Mouse (Mus musculus): ENCODE results near the gene Dusp21. TPM values are rescaled to one million over a fixed set of nuclear protein-coding genes. Genes with fewer than 3 reads are reported as not detected.

The Dusp21 gene
- polyA plus RNA-seq (2015; fragmentation: Nextera tagmentation; extraction: Ambion mirVana): not detected in 2 replicates

DNA sequence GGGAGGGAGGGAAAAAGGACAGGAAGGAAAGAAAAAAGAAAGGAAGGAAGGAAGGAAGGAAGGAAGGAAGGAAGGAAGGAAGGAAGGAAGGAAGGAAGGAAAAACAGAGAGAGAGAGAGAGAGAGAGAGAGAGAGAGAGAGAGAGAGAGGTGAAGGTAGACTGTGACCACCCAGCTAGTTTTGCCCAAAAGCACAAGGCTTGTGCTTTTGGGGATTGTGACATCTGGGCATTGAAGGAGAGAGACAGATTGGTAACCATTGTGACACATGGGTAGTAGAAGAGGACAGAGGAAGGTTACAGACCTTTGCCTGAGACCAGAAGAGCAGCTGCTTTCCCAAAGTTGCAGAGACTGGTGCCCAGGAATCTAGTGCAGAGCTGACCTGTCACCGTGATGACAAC, at the start of gene Dusp21:
Gene Dusp21, plus strand, starts transcription at position 301 of the 400 bp plus-strand sequence.
- Histone ChIP-seq H3K36me3 (ENCODE audit: insufficient read depth, low read length) (no peaks in the 10 kb centered on the region), H3K9me3 (ENCODE audit: low read length) (no peaks in the 10 kb centered on the region), H3K4me2 (replicated peaks; ENCODE audit: low read depth, low read length) (no peak within 1 kb of the TSS), H3K27me3 (replicated peaks; ENCODE audit: insufficient read depth, low read length) (no peaks in the 10 kb centered on the region), H3K4me1 (ENCODE audit: insufficient read depth, low read depth, low read length) (no peaks in the 10 kb centered on the region), H3K4me3 (ENCODE audit: low read depth, low read length) (no peak within 1 kb of the TSS), H3K27ac (ENCODE audit: low read length) (no peak within 1 kb of the TSS), H3K9ac (replicated peaks; ENCODE audit: low read depth) (no peak within 1 kb of the TSS)
- WGBS: 79% methylated on average over 1 of the region's 1 CpGs
- ATAC-seq: no peak
- no peak for TF ChIP-seq CTCF (IDR thresholded peaks at IDR 0.05)
- no peak for TF ChIP-seq EP300 (IDR thresholded peaks at IDR 0.05)
- DNase-seq (ENCODE audit: low spot score): no peak

DNA sequence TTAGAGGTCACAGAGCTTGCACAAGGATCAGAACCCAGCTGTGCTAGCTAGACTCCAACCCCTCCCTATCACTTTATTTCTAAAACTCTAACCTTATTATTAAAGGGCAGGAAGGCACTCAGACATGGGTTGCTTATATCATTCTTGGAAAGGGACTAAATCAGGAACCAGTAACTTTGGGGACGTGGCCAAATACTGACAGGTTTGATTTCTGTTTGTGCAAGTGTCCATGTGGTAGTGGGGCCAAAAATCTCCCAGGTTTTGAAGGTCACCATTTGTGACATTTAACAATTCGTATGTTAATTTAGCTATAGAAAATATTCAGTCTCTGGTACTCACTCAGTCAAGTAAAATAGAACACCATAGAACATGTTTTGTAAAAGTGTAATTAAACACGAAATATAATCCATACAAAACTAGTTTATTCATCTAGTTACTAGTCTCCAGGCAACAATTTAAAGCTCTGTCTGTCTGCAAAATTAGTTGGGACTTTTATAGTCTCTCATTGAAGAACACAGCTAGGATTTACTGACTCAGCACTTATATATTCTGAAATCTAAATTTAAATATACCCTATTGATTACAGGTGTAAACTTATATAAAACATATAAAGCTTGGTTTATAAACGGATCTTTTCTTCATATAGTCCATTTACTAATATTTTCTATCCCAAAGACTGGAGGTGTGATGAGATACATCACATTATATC, 15.2 kb downstream of the Dusp21 start:
- Histone ChIP-seq H3K36me3 (ENCODE audit: insufficient read depth, low read length) (no peaks in the 10 kb centered on the region), H3K4me3 (ENCODE audit: low read depth, low read length) (no peak overlapping the region), H3K27ac (ENCODE audit: low read length) (peak overlapping the region; percentile 94; the same call in 1 of the 2 replicates), H3K9ac (replicated peaks; ENCODE audit: low read depth) (no peak overlapping the region), H3K27me3 (replicated peaks; ENCODE audit: insufficient read depth, low read length) (no peaks in the 10 kb centered on the region), H3K4me1 (ENCODE audit: insufficient read depth, low read depth, low read length) (no peaks in the 10 kb centered on the region), H3K4me2 (replicated peaks; ENCODE audit: low read depth, low read length) (no peak overlapping the region), H3K9me3 (ENCODE audit: low read length) (no peaks in the 10 kb centered on the region)
- ATAC-seq: no peak
- WGBS: 62% methylated on average over 4 of the region's 4 CpGs
- DNase-seq (ENCODE audit: low spot score): peak; percentile 8
- no peak for TF ChIP-seq CTCF (IDR thresholded peaks at IDR 0.05)
- no peak for TF ChIP-seq EP300 (IDR thresholded peaks at IDR 0.05)

DNA sequence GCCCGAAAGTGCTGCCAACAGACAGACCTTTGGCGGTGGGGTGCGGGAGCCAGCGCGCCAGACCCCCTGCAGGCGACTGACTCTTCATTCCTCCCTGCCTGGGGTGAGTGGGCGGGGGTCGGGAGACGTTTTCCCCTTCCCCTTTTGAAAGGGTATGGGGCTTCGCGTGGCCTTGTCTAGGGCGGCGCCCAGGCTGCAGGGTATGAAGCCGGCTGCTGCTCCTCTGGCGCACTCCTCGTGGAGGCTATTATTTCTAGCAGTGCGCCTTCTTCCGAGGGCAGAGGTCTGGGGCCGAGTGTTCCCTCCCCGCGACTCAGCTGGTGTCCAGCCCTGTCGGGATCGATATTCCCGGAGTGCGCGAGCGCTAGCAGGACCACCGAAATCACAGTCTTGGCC, 16.1 kb downstream of the Dusp21 start:
- H3K4me3 ChIP-seq (ENCODE audit: low read depth, low read length): peak overlapping the region; percentile 82
- no peak for DNase-seq (ENCODE audit: low spot score)
- peak overlapping the region; percentile 66 for H3K4me2 ChIP-seq (replicated peaks; ENCODE audit: low read depth, low read length)
- 1% methylated on average over 26 of the region's 28 CpGs for WGBS
- H3K27me3 ChIP-seq (replicated peaks; ENCODE audit: insufficient read depth, low read length): no peaks in the 10 kb centered on the region
- H3K27ac ChIP-seq (ENCODE audit: low read length): peak overlapping the region; percentile 94
- H3K9ac ChIP-seq (replicated peaks; ENCODE audit: low read depth): peak overlapping the region; percentile 66
- H3K9me3 ChIP-seq (ENCODE audit: low read length): no peaks in the 10 kb centered on the region
- no peaks in the 10 kb centered on the region for H3K4me1 ChIP-seq (ENCODE audit: insufficient read depth, low read depth, low read length)
- no peak for TF ChIP-seq CTCF (IDR thresholded peaks at IDR 0.05)
- TF ChIP-seq EP300 (IDR thresholded peaks at IDR 0.05): no peak
- peak; percentile 43 for ATAC-seq
- H3K36me3 ChIP-seq (ENCODE audit: insufficient read depth, low read length): no peaks in the 10 kb centered on the region

DNA sequence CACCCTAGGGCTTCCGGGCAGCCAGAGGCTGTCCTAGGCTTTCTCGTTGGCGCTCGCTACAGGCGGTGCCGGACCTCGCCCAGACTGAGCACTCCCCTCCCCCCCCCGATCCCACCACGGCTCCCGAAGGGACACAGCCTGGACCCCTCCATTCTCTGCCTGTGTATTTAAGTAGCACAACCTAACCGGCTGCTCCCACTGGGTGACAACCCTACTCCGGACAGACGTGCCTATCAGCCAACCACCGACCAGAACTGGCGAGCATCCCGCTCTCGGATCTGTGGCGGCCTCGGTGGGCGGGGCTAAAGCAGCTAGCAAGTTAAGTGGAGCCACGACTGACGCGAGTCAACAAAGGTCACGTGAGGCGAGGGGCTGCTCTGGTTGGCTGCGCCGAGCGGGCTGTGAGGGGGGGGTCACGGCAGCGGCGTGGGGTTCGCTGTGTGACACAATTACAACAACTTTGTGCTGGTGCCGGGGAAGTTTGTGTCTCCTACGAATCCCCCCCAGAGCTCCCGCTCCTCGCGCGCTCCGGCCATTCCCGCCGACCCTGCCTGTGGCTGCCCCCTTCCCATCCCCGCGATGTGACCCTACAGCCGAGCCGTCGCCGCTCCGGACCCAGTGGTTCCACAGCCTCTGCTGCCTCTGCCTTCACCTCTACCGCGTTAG, 16.7 kb downstream of the Dusp21 start, which contains the start of gene Kdm6a:
Gene Kdm6a, plus strand, starts transcription at position 384 of the 666 bp plus-strand sequence.
- peak; percentile 97 for ATAC-seq
- Histone ChIP-seq H3K9me3 (ENCODE audit: low read length) (no peaks in the 10 kb centered on the region), H3K27me3 (replicated peaks; ENCODE audit: insufficient read depth, low read length) (no peaks in the 10 kb centered on the region), H3K27ac (ENCODE audit: low read length) (peak within 1 kb of the TSS; percentile 97), H3K4me2 (replicated peaks; ENCODE audit: low read depth, low read length) (peak within 1 kb of the TSS; percentile 66), H3K36me3 (ENCODE audit: insufficient read depth, low read length) (no peaks in the 10 kb centered on the region), H3K9ac (replicated peaks; ENCODE audit: low read depth) (peak within 1 kb of the TSS; percentile 71), H3K4me1 (ENCODE audit: insufficient read depth, low read depth, low read length) (no peaks in the 10 kb centered on the region), H3K4me3 (ENCODE audit: low read depth, low read length) (peak within 1 kb of the TSS; percentile 82)
- 1% methylated on average over 37 of the region's 50 CpGs for WGBS
- TF ChIP-seq EP300 (IDR thresholded peaks at IDR 0.05) (no peak), CTCF (IDR thresholded peaks at IDR 0.05) (no peak)
- DNase-seq (ENCODE audit: low spot score): peak; percentile 99

DNA sequence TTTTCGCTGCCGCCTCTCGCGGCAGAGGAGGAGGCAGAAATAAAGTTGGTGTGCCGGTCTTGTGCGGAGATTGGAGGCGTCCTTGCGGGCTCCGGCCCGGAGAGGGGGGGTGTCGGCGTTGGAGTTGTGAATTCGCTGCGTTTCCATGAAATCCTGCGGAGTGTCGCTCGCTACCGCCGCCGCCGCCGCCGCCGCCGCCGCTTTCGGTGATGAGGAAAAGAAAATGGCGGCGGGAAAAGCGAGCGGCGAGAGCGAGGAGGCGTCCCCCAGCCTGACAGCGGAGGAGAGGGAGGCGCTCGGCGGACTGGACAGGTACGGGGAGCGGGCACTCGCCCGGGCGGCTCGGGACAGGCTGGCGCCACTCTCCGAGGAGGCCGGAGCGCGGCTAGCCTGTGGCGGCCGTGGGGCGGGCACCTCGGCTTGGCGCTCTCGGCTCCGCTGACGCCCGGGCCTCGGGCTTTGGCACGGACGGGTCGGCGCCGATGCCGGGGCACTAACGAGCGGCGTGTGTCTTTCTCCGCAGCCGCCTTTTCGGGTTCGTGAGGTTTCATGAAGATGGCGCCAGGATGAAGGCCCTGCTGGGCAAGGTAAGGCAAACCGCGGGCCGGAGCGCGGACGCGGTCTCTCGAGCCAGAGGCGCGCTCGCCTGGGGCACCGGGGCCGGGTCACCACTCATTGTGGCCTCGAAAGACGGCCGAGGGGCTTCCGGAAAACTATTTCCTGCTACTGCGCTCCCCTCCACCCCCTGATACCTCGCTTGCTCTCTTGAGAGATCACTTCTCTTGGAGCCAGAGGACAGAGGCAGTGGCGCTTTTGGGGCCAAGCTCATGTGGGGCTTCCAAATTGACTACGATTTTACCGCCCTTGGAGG, 17.4 kb downstream of the Dusp21 start:
- ATAC-seq: peak; percentile 46
- 4% methylated on average over 59 of the region's 95 CpGs for WGBS

More for the DNA sequence above, 17.4 kb downstream of the Dusp21 start:
- H3K9me3 ChIP-seq (ENCODE audit: low read length): no peaks in the 10 kb centered on the region
- H3K4me3 ChIP-seq (ENCODE audit: low read depth, low read length): peak overlapping the region; percentile 82
- peak overlapping the region; percentile 97 for H3K27ac ChIP-seq (ENCODE audit: low read length)
- H3K27me3 ChIP-seq (replicated peaks; ENCODE audit: insufficient read depth, low read length): no peaks in the 10 kb centered on the region
- TF ChIP-seq EP300 (IDR thresholded peaks at IDR 0.05): no peak
- TF ChIP-seq CTCF (IDR thresholded peaks at IDR 0.05): no peak
- no peaks in the 10 kb centered on the region for H3K36me3 ChIP-seq (ENCODE audit: insufficient read depth, low read length)
- peak overlapping the region; percentile 71 for H3K9ac ChIP-seq (replicated peaks; ENCODE audit: low read depth)
- no peaks in the 10 kb centered on the region for H3K4me1 ChIP-seq (ENCODE audit: insufficient read depth, low read depth, low read length)
- peak; percentile 76 for DNase-seq (ENCODE audit: low spot score)
- H3K4me2 ChIP-seq (replicated peaks; ENCODE audit: low read depth, low read length): peak overlapping the region; percentile 59

All from lung, postnatal 0 days (tissue).